Mouse (Mus musculus) layer of hippocampus, adult 9-10 months (tissue): ENCODE measurements around the gene Zfp689.
"Not testable (repeated sequence)": the region's sequence is repeated elsewhere in the genome, so short reads cannot be mapped to it uniquely, and the experiment has no call there.

Source experiments
- DNase-seq: peaks from one replicate; pipeline ENCODE4 v3.0.0; 2022; ENCODE audit warnings: low spot score

Gene Zfp689

GRCm38 (mm10) chr7:127404101-127404500, 44.9 kb downstream of the Zfp689 start:
- not testable (repeated sequence) for DNase-seq

- DNase-seq = no peak
These were observed 46.0 kb downstream of the Zfp689 start for GRCm38 (mm10) chr7:127402980-127403379.

- DNase-seq = no peak
These were observed 48.6 kb downstream of the Zfp689 start for GRCm38 (mm10) chr7:127400355-127400754.

GRCm38 (mm10) chr7:127393944-127394333, 55.0 kb downstream of the Zfp689 start:
- DNase-seq = no peak

GRCm38 (mm10) chr7:127393157-127393943, 55.6 kb downstream of the Zfp689 start, which contains the start of gene E430018J23Rik:
Gene E430018J23Rik (minus strand): TSS chr7:127393629.
- DNase-seq = peak; percentile 99

GRCm38 (mm10) chr7:127392251-127392824, 56.6 kb downstream of the Zfp689 start:
- DNase-seq = no peak
